Mouse (Mus musculus) spleen, embryonic (tissue): ENCODE data around the gene Colgalt1.

Experiments
- CTCF ChIA-PET: fragments of 350-600 bp; sonication (Branson Sonifier 250); formaldehyde crosslinking; loops from one replicate; lab custom pipeline; 2022; lab: Charles Lee

Gene Colgalt1

DNA sequence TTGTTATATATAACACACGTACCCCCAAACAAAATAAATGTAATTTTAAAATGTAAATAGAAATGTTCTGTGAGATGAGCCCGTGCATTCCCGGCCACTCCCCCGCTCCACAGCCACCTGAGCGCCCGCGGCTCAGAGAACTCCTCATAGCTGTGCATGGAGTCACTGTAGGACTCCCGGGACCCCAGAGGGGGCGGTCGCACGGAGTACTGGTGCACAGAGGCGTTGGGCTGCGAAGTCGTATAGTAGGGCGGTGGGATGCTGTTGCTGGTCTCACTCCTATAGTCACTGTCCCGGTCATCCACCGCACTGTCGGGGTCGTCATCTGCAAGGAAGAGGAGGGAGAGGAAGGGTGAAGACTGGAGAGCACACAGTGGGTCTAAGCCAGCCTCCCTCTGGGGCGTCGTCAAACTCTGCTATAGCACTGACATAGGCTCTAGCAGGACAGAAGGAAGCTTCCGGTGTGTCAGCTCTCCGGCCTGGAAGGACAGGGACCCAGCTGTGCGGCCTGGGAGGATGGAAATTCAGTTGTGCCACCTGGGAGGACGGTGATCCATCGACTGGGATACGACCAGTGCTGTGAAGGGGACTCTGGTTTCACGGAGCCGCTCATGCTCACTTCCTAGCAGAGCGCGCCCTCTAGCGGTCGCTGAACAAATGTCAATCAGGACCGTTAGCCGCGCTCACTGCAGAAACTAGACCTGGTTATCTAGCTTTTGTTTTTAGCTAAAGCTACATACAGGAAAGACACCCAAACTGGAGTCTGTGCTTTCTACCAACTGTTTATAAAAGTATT lies 49.7 kb downstream of the Colgalt1 start:
- CTCF ChIA-PET, result interaction anchor here (0.7 to 1.6 kb wide), 5 partner anchors 32 to 165 kb away, joined by 3 to 7 read pairs (median 3); no protein-coding TSS in a partner anchor

DNA sequence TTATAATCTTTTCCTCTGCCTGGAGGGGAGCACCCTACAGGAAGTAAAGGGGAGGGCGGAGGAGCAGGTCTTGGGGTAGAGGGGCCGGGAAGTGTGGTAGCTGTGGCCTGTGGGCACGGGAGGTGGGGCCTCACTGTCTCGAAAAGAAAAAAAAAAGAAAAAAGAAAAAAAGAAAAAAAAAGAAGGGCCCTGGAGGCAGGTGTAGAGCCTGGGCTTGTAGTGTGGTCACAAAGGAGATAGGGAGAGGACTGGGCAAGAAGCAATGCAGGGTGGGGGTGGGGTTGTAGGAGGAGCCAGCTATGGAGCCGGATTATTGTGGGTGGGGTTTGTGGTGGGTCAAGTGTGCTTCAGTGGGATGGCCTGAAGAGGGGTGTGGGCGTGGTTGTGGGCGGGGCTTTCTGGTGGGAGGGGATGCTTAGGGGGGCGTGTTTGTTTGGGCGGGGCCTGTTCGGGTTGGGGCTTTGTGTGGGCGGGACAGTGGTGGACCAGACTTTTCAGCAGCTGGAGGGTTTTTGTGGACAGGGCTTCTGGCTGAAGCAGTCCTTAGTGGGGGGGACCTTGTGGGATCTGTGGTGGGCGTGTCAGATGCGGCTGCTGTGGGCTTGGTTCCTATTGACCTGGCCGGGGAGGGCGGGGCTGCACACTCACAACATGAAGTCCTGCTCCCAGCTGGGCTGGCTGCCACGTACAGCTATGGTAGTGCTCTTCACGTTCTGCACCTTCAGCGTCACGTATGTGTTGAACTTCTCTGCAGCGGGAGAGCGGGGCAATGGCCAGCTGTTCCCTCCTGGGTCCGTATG lies 54.7 kb downstream of the Colgalt1 start:
- CTCF ChIA-PET, result no interaction called here

DNA sequence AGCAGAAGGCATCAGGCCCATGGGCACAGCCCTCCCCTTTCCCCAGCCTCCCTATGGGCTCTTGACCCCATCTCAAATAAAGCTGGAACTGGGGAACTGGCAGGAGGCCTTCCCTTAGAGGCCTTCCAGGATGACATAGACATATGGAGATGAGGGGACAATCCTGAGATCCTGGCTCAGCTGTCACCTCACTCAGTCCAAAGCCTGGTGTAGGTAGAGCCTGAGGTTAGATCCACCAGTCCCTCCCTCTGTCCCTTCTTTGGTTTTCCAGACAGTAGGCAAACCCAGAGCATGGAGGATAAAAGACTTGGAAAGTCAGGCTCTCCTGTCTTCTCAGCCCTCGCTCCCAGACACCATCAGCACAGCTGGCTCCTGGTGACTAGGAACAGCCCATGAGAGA lies 56.1 kb downstream of the Colgalt1 start:
- CTCF ChIA-PET, result no interaction called here

DNA sequence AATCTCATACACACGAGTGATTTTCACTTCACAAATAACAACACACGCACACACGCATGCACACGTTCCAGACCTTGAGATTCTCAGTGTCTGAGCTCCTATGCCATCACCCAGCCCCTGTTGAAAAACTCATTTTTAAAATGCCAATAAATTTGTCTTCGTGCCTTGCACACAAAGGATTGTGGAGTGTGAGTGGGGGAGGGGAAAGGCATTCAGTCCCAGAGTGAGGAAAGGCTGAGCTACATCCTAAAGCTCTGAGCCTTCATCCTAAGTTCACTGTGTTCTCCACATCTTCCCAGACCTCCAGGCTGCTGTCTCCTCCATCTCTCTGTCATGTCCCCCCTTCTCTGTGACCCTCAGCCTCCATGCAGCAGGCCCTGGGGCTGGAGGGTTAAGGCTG lies 56.5 kb downstream of the Colgalt1 start:
- CTCF ChIA-PET, result no interaction called here

DNA sequence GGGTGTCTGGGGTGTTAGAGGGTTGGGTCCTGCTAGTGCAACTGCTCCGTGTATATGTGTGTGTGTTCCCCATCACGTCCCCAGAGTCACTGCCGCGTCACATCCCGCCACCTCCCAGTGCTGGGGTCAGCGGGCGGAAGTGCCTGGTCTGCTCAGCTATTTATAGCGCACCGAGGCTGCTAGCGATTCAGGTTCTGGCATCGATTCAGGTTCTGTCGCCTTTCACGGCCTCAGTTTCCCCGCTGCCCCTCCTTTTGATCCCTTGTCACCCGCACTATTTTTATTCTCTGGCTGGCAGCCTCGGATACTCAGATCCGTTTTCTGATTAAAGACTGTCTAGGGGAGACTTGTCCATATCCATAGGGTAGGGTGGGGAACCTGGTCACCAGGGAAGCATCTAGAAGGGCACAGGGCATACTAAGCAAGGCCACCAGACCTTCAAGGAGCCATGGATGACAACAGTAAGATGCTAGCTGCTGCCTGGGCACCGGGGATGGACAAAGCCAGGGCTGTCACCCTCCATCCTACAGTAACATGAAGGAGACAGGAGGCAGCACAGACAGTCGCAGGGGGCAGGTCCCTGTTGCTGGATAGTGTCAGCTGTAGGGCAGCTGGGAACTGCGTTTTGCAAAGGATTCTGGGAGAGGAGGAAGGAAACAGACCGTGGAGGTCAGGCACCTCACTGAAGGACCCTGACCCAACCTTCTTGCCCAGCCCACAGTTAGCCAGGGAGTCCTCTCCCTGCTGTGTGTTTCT lies 57.6 kb downstream of the Colgalt1 start:
- CTCF ChIA-PET, result no interaction called here

DNA sequence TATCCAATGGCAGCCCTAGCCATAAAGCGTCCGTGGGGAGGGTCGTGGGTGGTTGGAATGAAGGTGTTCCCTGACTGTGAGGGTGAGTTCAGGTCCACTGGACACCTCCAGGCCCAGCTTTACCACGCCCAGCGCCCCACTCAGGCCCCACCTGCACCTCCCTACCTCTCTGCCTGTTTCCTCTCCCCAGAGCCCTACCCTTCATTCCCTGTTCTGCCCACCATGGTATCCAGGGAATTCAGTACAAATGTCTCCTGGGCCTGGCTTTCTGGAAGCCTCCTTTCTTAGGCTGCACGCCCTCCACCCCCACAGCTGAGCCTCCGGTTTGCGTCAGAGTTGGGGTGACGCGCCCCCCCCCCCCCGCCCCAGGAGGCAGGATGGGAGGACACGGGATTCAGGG lies 59.4 kb downstream of the Colgalt1 start:
- CTCF ChIA-PET, result interaction anchor here (1.0 kb wide), 1 partner anchor 77 kb away, joined by 6 read pairs; no protein-coding TSS in a partner anchor

DNA sequence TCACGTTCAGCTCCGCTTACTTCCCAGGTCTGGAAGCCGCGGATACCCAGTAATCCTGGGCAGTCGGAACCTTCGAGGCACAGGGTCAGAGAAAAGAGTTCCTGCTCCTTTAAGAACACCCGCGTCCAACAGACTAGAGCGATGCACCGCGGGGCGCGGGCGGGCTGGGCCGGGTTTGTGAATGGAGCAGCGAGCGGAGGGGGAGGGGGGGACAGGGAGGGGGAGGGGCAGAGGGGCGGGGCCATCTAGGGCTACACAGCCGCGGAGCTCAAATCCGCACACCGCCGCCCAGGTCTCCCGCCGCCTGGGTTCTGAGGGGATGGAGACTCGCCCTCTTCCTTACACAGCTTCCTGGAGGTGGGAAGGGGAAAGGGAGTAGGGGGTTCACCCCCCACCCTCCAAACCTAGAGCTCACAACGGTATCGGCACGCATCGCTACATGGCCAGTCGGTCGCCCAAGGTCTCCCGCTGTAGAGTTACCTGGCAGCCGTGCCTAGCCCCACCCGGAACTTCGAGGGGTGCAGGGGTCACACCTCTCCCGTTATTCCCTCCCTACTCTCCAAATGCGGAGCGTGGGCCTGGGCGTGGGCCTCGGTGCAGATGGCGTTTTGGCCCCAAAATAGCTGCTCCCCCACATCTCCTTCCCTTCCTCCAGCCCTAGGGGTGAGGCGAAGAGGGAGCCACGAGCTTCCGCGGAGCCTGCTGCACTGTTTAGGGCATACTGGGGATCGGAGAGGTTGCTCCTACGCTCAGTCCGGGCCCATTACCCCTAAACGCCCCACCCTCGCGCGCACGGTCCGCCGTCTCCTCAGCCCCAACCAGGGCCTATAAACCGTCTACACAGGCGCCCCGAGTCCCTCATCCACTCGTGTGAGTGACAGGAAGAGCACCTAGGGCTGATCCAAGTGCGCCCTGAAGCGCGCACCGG lies 60.1 kb downstream of the Colgalt1 start:
- CTCF ChIA-PET, result interaction anchor here (0.8 to 1.0 kb wide), 2 partner anchors 74 to 78 kb away, joined by 3 to 6 read pairs; no protein-coding TSS in a partner anchor

DNA sequence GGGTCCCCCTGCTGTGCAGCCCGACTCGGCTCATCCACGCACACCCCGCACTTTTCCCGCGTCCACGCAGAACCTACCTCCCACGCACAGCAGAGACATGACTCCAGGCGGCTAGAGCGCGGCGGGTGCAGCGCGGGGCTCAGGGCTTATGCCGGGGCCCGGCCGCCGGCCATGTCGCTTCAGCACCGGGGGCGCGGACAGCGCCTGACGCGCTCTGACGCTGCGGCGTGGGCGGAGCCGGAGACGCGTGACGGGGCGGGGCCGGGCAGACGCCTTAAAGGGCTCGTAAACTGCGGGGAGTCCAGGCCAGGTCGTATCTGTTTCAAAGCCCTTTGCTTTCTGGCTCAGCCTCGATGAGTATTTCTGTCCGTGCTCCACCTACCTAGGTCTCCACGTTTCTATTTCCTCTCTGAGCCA lies 60.8 kb downstream of the Colgalt1 start, which contains the start of gene Unc13a:
TSS of gene Unc13a (minus strand) at position 209 of the 417 bp plus-strand sequence.
- CTCF ChIA-PET, result interaction anchor here (0.7 kb wide), 1 partner anchor 125 kb away, joined by 4 read pairs; no protein-coding TSS in a partner anchor

DNA sequence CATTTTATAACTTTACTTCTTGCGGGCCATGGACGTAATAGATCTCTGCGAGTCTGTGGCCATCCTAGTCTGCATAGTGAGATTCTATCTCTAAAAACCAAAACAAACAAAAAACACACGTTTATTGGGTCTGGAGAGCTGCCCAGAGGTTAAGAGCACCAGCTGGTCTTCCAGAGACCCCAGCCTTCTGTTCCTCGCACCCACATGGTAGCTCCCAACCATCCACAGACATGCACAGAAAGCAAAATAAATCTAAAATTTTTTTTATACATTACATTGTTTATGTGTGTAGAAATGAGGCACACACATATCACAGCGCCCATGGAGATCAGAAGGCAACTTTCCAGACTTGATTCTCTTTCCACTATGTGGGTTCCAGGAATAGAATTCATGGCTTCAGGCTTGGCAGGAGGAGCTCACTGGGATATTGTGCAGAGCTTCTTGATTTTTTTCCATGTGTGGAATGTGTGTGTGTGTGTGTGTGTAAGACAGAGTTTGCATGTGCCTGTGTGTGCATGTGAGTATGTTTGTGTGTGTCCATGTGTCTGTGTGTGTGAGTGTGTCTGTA lies 61.5 kb downstream of the Colgalt1 start:
- CTCF ChIA-PET, result interaction anchor here (0.7 kb wide), 1 partner anchor 126 kb away, joined by 4 read pairs; no protein-coding TSS in a partner anchor

DNA sequence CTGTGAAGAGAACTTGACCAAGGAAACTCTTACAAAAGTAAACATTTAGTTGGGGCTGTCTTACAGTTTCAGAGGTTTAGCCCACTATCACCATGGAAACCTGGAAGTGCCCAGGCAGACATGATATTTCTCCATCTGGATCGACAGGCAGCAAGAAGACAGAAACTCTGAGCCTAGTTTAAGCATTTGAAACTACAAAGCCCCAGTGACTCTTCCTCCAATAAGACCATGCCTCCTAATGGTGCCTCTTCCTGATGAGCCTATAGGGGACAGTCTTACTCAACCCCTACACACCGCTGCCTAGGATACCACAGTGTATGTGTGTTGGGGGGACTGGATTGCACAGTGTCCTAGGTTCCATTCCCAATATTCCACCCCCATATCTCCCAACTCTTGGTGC lies 63.3 kb downstream of the Colgalt1 start:
- CTCF ChIA-PET, result interaction anchor here (0.7 kb wide), 1 partner anchor 776 kb away, joined by 4 read pairs; no protein-coding TSS in a partner anchor
